Mouse (Mus musculus) cerebellum, adult 18-20 months (tissue): Measurements from ENCODE around the gene Abcf3.

Experiments
- DNase-seq, 2 experiments: peaks; one replicate each; pipeline ENCODE4 v3.0.0; 2021

Abcf3 gene

GRCm38 (mm10) chr16:20548096-20548948 is at the start of gene Abcf3:
TSS of gene Abcf3 (plus strand) at chr16:20548577.
- peak; percentile 98 to 99 for DNase-seq

DNA sequence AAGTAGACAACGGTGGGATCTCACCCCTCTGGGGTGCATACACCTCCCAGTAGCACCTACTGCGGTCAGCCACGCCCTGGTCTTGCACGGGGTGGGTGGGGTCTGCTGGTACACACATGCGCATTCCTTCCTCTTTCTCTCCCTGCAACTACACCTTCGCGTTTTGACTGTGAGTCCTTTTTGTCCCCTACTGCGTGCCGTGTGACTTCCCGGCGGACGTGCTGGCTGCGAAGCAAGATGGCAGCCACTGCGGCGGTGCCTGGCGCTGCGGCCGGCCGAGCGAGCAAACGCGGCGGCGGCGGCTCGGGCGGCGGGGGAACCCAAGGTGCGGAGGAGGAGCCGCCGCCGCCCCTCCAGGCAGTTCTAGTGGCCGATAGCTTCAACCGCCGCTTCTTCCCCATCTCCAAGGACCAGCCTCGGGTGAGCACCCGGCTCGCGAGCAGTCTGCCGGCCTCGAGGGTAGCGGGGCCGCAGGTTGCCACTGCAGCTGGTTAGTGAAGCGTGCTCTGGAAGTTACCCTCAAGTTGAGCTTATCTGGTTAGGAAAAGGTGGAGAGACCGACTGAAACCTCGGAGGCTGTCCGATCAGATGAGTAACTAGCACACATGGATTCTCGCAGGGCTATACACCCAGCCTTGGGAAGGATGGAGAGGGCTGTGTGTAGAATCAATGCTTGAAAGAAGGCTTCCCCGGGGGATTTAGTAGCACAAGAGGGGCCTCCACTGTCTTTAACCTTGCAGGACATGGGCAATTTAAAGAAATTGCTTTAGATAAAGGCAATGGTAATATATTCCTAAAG is 49.5 kb upstream of the Abcf3 start, which contains the start of gene Eif2b5:
Gene Eif2b5, plus strand, starts transcription at position 141 of the 799 bp plus-strand sequence.
- DNase-seq, result peak; percentile 97

- no peak for DNase-seq
Observed at GRCm38 (mm10) chr16:20506000-20506399, 42.4 kb upstream of the Abcf3 start.

DNA sequence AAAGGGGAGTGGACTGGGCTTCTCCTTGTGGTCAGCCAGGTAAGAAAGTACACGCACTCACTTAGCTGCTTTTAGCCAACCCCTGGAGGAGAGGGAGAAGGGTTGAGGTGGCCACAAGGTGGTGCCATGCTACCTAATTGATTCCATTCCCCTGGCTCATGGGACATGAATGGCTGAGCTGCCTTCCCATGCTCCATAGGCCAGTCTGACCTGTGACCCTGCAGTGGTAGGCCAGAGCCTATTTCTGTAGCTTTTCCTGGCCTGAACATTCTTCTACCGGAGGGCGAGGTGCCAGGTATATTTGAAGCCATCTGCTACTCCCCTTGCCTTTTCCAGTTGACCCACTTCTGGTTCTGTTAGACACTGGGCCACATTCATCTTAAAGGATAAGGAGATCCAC is 39.0 kb upstream of the Abcf3 start:
- peak; percentile 55 to 64 for DNase-seq

DNA sequence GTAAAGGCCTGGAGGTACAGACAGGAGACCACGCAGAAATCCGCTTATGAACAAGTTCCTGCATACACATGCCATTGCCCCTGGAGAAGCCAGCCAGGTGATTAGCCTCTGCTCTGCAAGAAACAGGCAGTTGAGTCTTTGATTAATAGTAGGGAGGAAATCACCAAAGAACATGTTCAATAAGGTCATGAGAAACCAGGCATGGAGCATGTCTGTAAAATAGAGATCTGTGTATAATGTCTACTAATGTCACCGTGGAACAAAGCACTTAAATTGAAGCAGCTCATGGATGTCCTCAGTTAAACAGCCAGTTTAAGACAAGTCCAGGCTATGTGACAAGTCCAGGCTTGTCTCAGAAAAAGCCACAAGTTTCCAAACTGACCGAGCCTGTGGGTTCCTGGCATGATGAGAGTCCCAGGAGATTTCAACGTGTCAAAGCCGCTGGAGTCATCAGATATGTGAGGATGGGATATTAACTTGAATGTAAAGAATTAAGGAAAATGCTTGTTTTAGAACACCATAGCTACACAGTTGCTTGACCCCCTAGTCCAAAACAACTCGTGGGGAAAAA is 37.0 kb upstream of the Abcf3 start:
- no peak for DNase-seq

DNA sequence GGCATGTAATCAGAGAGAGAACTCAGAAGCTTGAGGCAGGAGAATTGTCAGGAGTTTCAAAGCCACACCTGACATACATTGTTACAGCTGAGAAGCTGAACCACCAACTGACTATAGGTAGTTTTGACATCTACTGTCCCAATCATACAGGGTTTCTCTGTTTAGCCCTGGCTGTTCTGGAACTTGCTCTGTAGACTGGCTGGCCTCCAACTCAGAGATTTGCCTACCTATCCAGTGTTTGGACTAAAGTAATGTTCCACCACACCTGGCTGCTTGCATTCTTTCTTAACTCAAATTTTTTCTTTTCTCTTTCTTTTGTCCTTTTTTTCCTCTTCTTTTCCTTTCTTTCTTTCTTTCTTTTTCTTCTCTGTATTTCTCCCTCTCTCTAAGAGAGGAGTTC is 32.3 kb upstream of the Abcf3 start:
- DNase-seq, result no peak

DNA sequence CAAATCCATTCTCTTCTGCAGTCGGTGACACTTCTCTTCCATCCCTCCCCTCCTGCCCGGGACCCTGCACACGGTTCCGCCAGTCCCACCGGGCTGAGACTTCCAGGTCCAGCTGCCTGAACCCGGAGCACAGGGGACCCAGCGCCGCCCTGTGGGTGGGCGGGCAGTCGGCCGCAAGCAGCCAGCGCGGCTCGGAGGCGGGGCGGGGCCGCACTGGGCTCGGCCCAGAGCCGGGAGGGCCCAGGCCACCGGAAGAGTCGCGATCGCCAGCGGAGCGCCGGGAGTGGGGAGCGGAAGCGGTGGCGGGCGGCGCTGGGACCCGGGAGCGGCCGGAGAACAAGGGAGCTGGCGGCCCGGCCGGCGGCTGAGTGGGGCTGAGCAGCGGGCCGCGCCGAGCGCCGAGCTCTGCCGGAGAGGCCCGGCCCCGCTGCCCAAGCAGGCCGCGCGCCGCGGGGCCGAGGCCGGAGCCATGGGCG is 31.6 kb upstream of the Abcf3 start, which contains the start of gene Dvl3:
Gene Dvl3, plus strand, starts transcription at position 257 of the 476 bp plus-strand sequence.
- DNase-seq, result peak; percentile 91 to 94

DNA sequence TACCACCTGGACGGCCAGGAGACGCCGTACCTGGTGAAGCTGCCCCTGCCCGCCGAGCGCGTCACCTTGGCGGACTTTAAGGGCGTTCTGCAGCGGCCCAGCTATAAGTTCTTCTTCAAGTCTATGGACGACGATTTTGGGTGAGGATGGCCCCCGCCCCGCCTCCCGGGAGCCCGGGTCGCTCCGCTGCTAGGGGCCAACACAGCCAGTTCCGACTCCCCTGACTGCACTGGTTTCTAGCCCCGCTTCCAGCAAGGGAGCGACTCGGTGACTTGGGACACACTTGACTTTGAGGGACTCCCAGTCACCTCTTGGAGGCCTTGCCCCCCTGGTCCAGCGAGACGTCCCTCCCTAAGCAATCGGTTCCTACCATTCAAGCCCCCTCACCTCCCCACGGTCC is 31.2 kb upstream of the Abcf3 start:
- no peak for DNase-seq

GRCm38 (mm10) chr16:20517701-20518374 is 30.5 kb upstream of the Abcf3 start:
- DNase-seq, result peak in 1 of 2 experiments; percentile 26

- no peak for DNase-seq
Observed at GRCm38 (mm10) chr16:20523886-20524285, 24.5 kb upstream of the Abcf3 start.

- DNase-seq, result no peak
Observed at GRCm38 (mm10) chr16:20528779-20529178, 19.6 kb upstream of the Abcf3 start.

- no peak for DNase-seq
Observed at GRCm38 (mm10) chr16:20529375-20529774, 19.0 kb upstream of the Abcf3 start.

GRCm38 (mm10) chr16:20530941-20531340 is 17.4 kb upstream of the Abcf3 start:
- DNase-seq, result no peak

GRCm38 (mm10) chr16:20534617-20535295 is 13.6 kb upstream of the Abcf3 start:
- DNase-seq, result no peak

DNA sequence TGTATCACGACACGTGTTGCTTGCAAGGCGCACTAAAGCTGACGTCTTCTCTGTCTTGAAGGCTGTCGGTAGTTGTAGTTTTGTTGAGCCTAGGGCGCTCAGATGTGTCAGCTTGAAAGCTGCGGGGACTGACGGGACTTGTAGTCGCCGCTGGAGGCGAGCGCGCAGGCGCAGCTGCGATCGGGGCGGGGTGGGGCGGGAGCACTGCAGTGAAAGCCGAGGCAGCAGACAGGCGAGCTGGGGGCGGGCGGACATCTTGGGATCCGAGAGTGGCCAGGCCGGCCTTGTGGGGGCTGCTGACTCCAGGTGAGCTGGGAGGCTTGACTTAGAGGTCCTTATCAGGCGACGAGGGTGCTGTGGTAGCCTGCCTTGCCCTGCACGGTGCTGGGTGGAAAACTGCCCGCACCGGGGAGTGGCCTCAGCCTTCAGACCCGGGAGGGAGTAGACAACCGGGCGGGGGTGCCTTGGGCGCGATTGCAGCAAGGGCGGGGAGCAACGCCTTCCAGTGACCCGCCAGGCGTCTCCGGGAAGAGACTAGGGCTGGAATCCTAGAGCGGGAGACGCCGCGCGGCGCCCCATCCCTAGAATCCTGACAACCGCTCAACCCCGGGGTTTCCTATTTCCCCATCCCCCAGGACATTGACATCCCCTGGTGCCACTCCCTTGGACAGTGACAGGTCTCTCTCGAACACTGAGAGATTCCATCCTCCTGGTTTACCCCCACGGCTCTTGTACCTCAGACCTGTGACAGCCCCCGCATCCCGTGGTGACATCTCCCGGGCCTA is 12.9 kb upstream of the Abcf3 start, which contains the start of gene Ap2m1:
Gene Ap2m1, plus strand, starts transcription at position 183 of the 785 bp plus-strand sequence.
- peak; percentile 92 to 97 for DNase-seq

DNA sequence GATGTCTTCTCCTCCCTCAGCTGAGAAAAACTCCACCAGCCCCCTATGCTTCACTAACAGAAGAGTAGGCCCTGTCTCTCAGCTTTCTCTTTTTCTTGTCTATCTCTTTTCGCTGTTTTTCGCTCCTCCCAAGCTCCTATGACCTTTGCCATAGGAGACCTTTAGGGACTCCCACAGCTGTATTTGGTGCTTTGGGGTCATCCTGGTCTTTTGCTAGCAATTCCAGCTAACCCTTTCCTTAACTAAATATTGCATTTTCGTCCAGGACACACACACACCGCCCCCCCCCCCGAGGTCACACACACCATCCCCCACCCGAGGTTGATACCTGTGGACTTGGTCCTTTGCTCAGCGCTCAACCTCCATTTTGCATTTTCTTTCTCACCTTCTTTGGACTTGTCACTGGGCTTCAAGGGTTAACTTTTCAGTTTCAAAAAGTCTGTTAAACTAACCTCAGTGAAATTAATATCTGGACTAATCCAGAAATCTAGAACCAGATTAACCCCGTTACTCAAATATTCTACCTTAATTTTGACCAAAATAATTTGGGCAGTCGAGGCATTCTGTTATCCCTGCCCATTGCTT is 12.2 kb upstream of the Abcf3 start:
- DNase-seq, result no peak

GRCm38 (mm10) chr16:20537071-20537471 is 11.3 kb upstream of the Abcf3 start:
- peak; percentile 45 to 59 for DNase-seq

DNA sequence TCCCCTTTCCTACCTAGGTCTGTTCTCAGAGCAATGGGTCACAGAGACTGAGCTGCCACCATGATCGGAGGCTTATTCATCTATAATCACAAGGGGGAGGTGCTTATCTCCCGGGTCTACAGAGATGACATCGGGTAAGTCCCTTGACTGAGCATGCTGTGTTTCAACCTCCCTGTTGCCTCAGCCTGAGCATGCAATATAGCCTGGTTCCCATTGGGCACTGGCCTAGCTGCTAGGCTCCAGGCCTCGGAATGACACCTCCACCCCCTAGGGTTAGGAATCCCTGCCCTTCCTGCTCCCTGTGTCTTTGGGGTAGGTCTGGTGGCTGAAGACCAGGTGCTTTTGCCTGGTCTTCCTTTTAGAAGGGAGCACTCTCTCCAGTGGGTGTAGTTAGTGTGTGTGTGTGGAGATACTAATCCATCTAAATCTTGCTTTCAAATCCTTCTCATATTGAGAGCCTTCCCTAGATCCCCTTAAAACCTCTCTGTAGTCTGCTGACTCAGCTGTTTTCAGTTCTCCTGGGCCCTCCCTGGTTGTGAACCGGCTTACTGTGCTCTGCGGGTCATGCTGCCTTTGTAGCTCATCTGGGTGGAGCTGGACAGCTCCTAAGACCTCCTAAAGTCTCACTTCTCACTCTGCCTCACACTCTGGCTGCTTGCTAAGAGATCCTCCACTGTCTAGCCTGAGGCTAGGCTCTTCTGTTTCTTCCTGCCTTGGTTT is 10.6 kb upstream of the Abcf3 start:
- DNase-seq, result no peak

DNA sequence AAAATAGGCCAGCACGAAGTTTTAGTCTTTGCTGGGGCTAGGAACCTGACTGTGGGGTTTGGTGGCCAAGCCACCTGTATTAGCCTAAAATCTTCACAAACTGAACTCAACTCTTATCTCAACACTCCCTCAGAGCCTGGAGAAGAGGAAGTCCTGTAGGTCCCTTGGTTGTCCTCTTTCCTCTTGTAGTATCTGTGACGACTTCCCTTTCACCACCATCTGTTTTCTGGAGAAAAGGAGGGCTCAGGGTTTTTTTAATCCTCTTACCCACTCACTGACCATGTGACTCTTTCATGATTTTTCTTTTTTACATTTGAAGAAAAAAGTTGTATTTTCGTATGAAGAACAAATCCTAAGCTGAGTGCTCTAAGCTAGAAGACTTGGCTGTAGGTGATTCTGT is 8.7 kb upstream of the Abcf3 start:
- no peak for DNase-seq

- DNase-seq, result no peak
Observed at GRCm38 (mm10) chr16:20540438-20540837, 7.9 kb upstream of the Abcf3 start.
